Mouse (Mus musculus) liver, embryonic 14.5 days (tissue): ENCODE results near the gene Btaf1. TPM values are rescaled to one million over a fixed set of nuclear protein-coding genes. Genes with fewer than 3 reads are reported as not detected.

ENCODE experiments used
- ATAC-seq: fragments of 200-750 bp; cut with Nextera tagmentation; 2 replicates; pipeline ENCODE4 v1.8.0; 2017; ENCODE audit warnings: moderate number of reproducible peaks, mild to moderate bottlenecking, moderate library complexity; ENCODE audit not compliant: insufficient read depth
- DNase-seq, 3 experiments: peaks; one replicate each; pipeline ENCODE4 v3.0.0-alpha.2; 2012 to 2013; ENCODE audit warnings: low read depth in 3 of 3, low spot score in 3 of 3
- H3K27ac ChIP-seq: fragments of 300-500 bp; sonication (generic); 2 replicates; pipeline ENCODE4 v1.5.1; 2014; ENCODE audit warnings: moderate library complexity, mild to moderate bottlenecking, control low read depth, inconsistent platforms
- H3K27me3 ChIP-seq: fragments of 300-500 bp; sonication (generic); 2 replicates; pipeline ENCODE4 v1.6.1; 2014; ENCODE audit warnings: mild to moderate bottlenecking, low read length, moderate library complexity; ENCODE audit not compliant: control insufficient read depth, insufficient read depth
- H3K36me3 ChIP-seq: fragments of 300-500 bp; sonication (generic); replicated peaks from 2 replicates; pipeline ENCODE4 v1.6.1; 2014; ENCODE audit warnings: low read depth; ENCODE audit not compliant: control insufficient read depth, insufficient read depth
- H3K4me1 ChIP-seq, 2 experiments: fragments of 200-500 bp in 1 of 2; fragments of 300-500 bp in 1 of 2; sonication (generic) in 1 of 2; replicated peaks; 2 replicates each; pipeline ENCODE4 v1.6.1; 2012 to 2014; ENCODE audit warnings: antibody characterized with exemption in 1 of 2, inconsistent platforms in 1 of 2, low read length in 1 of 2; ENCODE audit not compliant: control insufficient read depth in 2 of 2, insufficient read depth in 2 of 2
- H3K4me2 ChIP-seq: fragments of 300-500 bp; sonication (generic); 2 replicates; pipeline ENCODE4 v1.6.1; 2014; ENCODE audit warnings: low read depth, mild to moderate bottlenecking, control low read depth, moderate library complexity
- H3K4me3 ChIP-seq, 2 experiments: fragments of 200-500 bp in 1 of 2; fragments of 300-500 bp in 1 of 2; sonication (generic) in 1 of 2; 2 replicates each; pipeline ENCODE4 v1.5.1; 2012 to 2014; ENCODE audit warnings: low read depth in 2 of 2, low read length in 2 of 2, mild to moderate bottlenecking in 2 of 2, control low read depth in 1 of 2, inconsistent platforms in 1 of 2, moderate library complexity in 1 of 2; ENCODE audit not compliant: insufficient read depth in 1 of 2
- H3K9ac ChIP-seq: fragments of 300-500 bp; sonication (generic); replicated peaks from 2 replicates; pipeline ENCODE4 v1.6.1; 2014; ENCODE audit warnings: mild to moderate bottlenecking, control low read depth, moderate library complexity
- H3K9me3 ChIP-seq: fragments of 300-500 bp; sonication (generic); 2 replicates; pipeline ENCODE4 v1.6.1; 2016; ENCODE audit warnings: low read length, mixed read lengths; ENCODE audit not compliant: control insufficient read depth
- CTCF ChIP-seq: IDR thresholded peaks from 2 replicates; pipeline ENCODE4 v1.5.1; 2016; ENCODE audit warnings: antibody characterized with exemption, low read depth, control low read depth
- EP300 ChIP-seq: IDR thresholded peaks from 2 replicates; pipeline ENCODE4 v1.6.1; 2016; ENCODE audit warnings: antibody characterized with exemption, low read depth
- WGBS: fragments of 180-500 bp; shearing (Covaris S2); extraction: QIAGEN DNeasy Blood & Tissue Kit; methylation state at CpG from one replicate; pipeline ENCODE4 v1.1.7; 2014; ENCODE audit not compliant: insufficient replicate concordance; 5-methylcytosine and 5-hydroxymethylcytosine counted together
- polyA plus RNA-seq, 2 experiments: library from polyadenylated mRNA; depleted of rRNA in 1 of 2; stranded (reverse) in 1 of 2; unstranded in 1 of 2; fragments of >200 nt; fragmentation: Nextera tagmentation in 1 of 2; extraction: Ambion mirVana in 1 of 2; gene quantifications; 2 replicates each; pipeline versions ENCODE4 v1.2.1 to v1.2.3; 2012 to 2014

Gene Btaf1
- 6.5 and 8.4 TPM in 2 replicates for polyA plus RNA-seq (2012; rRNA removed)
- 13.1 and 14.8 TPM in 2 replicates for polyA plus RNA-seq (2014; fragmentation: Nextera tagmentation; extraction: Ambion mirVana)

- no peaks in the 10 kb centered on the region for H3K9me3 ChIP-seq
- WGBS = under 1% methylated on average over 95 of the region's 98 CpGs
- peak within 1 kb of the TSS; percentile 85 for H3K4me2 ChIP-seq
- peaks cover 11 to 21% of the 10 kb centered on the region in 2 experiments for H3K4me1 ChIP-seq
- no peaks in the 10 kb centered on the region for H3K27me3 ChIP-seq
- peak within 1 kb of the TSS; percentile 82 to 96 for H3K4me3 ChIP-seq
- H3K27ac ChIP-seq = peak within 1 kb of the TSS; percentile 92
- peak; percentile 76 to 85 (median 76) for DNase-seq
- TF ChIP-seq EP300 = no peak
- TF ChIP-seq CTCF = 0 out of 2 replicates have a peak, but pooled peaks have one; percentile 3
- peak; percentile 95 for ATAC-seq
- H3K36me3 ChIP-seq = peaks cover 3% of the 10 kb centered on the region; the same call in 1 of the 2 replicates
- H3K9ac ChIP-seq = peak within 1 kb of the TSS; percentile 89
Observed at GRCm38 (mm10) chr19:36925671-36926552, at the start of gene Btaf1. TSS of gene Btaf1 (plus strand) at chr19:36926079.

- Histone ChIP-seq H3K4me3 (no peak overlapping the region), H3K4me1 (no peaks in the 10 kb centered on the region), H3K27me3 (no peaks in the 10 kb centered on the region), H3K4me2 (no peak overlapping the region), H3K36me3 (peaks cover 51% of the 10 kb centered on the region), H3K27ac (no peak overlapping the region), H3K9ac (no peak overlapping the region), H3K9me3 (no peaks in the 10 kb centered on the region)
- DNase-seq (no peak), ATAC-seq (no peak)
- TF ChIP-seq CTCF (no peak), EP300 (no peak)
Observed at GRCm38 (mm10) chr19:36877329-36877728, 48.5 kb upstream of the Btaf1 start.

- Histone ChIP-seq H3K27me3 (no peaks in the 10 kb centered on the region), H3K4me1 (no peaks in the 10 kb centered on the region), H3K4me3 (no peak overlapping the region), H3K9ac (no peak overlapping the region), H3K36me3 (peaks cover 56% of the 10 kb centered on the region), H3K9me3 (no peaks in the 10 kb centered on the region), H3K4me2 (no peak overlapping the region), H3K27ac (no peak overlapping the region)
- 81% methylated on average over 11 of the region's 11 CpGs for WGBS
- TF ChIP-seq EP300 = no peak
- no peak for ATAC-seq
- DNase-seq = no peak
Observed at GRCm38 (mm10) chr19:36878743-36879495, 47.0 kb upstream of the Btaf1 start.

- Histone ChIP-seq H3K9ac (no peak overlapping the region), H3K27ac (no peak overlapping the region), H3K9me3 (no peaks in the 10 kb centered on the region), H3K4me1 (no peaks in the 10 kb centered on the region), H3K4me2 (no peak overlapping the region), H3K27me3 (no peaks in the 10 kb centered on the region), H3K36me3 (peaks cover 70% of the 10 kb centered on the region), H3K4me3 (no peak overlapping the region)
- 67% methylated on average over 6 of the region's 6 CpGs for WGBS
- DNase-seq (peak in 2 of 3 experiments; percentile 10 to 16), ATAC-seq (no peak)
- TF ChIP-seq CTCF (peak; percentile 47), EP300 (no peak)
Observed at GRCm38 (mm10) chr19:36883119-36883518, 42.8 kb upstream of the Btaf1 start.

GRCm38 (mm10) chr19:36886316-36886715 lies 39.6 kb upstream of the Btaf1 start:
- Histone ChIP-seq H3K4me3 (no peak overlapping the region), H3K9ac (no peak overlapping the region), H3K27me3 (no peaks in the 10 kb centered on the region), H3K4me1 (no peaks in the 10 kb centered on the region), H3K4me2 (no peak overlapping the region), H3K9me3 (no peaks in the 10 kb centered on the region), H3K27ac (no peak overlapping the region), H3K36me3 (peaks cover 79% of the 10 kb centered on the region)
- no peak for DNase-seq
- TF ChIP-seq EP300 = no peak
- peak; percentile 25; the same call in 1 of the 2 replicates for TF ChIP-seq CTCF
- WGBS = 89% methylated on average over 2 of the region's 2 CpGs
- no peak for ATAC-seq
